Mouse (Mus musculus) stomach, postnatal 0 days (tissue): ENCODE measurements at regions not wholly inside any gene's neighbourhood (a gene's known extent, or its start where the extent isn't known, plus 50 kb on each side); places are given as distances from the start of the nearest gene placed in this dataset.

Source experiments
- CTCF ChIP-seq: IDR thresholded peaks from 2 replicates; pipeline ENCODE4 v1.5.1; 2016; ENCODE audit warnings: antibody characterized with exemption, low read depth, mild to moderate bottlenecking, moderate library complexity
- EP300 ChIP-seq: optimal IDR thresholded peaks from 2 replicates; pipeline ENCODE3; 2016; ENCODE audit warnings: antibody characterized with exemption

DNA sequence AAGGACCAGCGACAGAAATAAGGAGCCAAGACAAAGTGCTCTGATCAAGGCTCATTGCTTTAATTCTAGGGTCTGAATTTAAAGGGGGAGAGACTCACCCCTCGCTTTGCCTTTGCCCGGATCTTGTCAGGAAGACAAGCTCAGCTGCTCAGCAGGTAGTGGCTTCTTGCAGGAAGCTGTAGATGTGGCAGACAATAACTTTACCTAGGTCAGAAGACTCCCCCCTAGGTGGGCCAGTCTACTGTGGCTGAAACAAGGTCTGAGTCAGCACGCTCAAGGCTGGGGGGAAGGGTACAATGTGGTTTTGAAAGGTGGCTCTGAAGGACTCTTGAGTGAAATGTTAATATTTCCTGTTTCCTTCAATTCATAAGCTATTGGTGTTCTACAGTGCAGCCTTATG is 484.3 kb downstream of the Gbe1 start:
- TF ChIP-seq CTCF (no peak), EP300 (no peak)
